Comparison of ENCODE assay signal across 17 mouse cellular contexts in genomic region chr16:91784298-91784697, GRCm38 (mm10). TPM values are rescaled to one million over a fixed set of nuclear protein-coding genes. Genes with fewer than 3 reads are reported as not detected.
DNase-seq lines count a peak whose midpoint lies in the region; ATAC-seq lines count a peak whose summit lies in the region.
"Had no signal": no experiment of that assay in that cellular context is flagged by ENCODE, and none has a peak within 500 bp of the region (broad histone marks: within the 10 kb centered on the region; RNA-seq: fewer than 3 reads in every experiment).

No protein-coding gene starts in this region.

- H3K9me3 ChIP-seq in kidney, embryonic 16.5 days (ENCODE audit: low read length) = no peaks in the 10 kb centered on the region
- H3K9me3 ChIP-seq: embryonic facial prominence, embryonic 12.5 days; forebrain, embryonic 15.5 days; heart, embryonic 13.5 days had no signal

- H3K27ac ChIP-seq in kidney, embryonic 16.5 days (ENCODE audit: low read length) = no peak overlapping the region
- H3K27ac ChIP-seq: embryonic facial prominence, embryonic 12.5 days; forebrain, embryonic 15.5 days; heart, embryonic 13.5 days had no signal

- H3K4me3 ChIP-seq in kidney, embryonic 16.5 days (ENCODE audit: low read length) = no peak overlapping the region
- H3K4me3 ChIP-seq: embryonic facial prominence, embryonic 12.5 days; forebrain, embryonic 15.5 days; heart, embryonic 13.5 days had no signal

- ATAC-seq in kidney, embryonic 16.5 days (ENCODE audit: low FRiP score, low TSS enrichment) = no peak
- ATAC-seq: forebrain, embryonic 15.5 days had no signal

- WGBS in kidney, embryonic 16.5 days = 66% methylated on average over 6 of the region's 6 CpGs

- no peaks in the 10 kb centered on the region for H3K27me3 ChIP-seq in kidney, embryonic 16.5 days (ENCODE audit: insufficient read depth, low read length)
- H3K27me3 ChIP-seq: embryonic facial prominence, embryonic 12.5 days; forebrain, embryonic 15.5 days; heart, embryonic 13.5 days had no signal

- H3K4me2 ChIP-seq in kidney, embryonic 16.5 days (replicated peaks; ENCODE audit: low read depth, low read length) = no peak overlapping the region
- H3K4me2 ChIP-seq: embryonic facial prominence, embryonic 12.5 days; forebrain, embryonic 15.5 days; heart, embryonic 13.5 days had no signal

- H3K36me3 ChIP-seq in kidney, embryonic 16.5 days (ENCODE audit: insufficient read depth, low read length) = peaks cover 15% of the 10 kb centered on the region; the same call in 1 of the 2 replicates

- H3K4me1 ChIP-seq in kidney, embryonic 16.5 days (ENCODE audit: insufficient read depth, low read length) = 0 out of 2 replicates have a peak, but pooled peaks cover 3% of the 10 kb centered on the region

- H3K9ac ChIP-seq in kidney, embryonic 16.5 days (replicated peaks; ENCODE audit: low read length) = no peak overlapping the region
- H3K9ac ChIP-seq: embryonic facial prominence, embryonic 12.5 days; forebrain, embryonic 15.5 days; heart, embryonic 13.5 days had no signal

- DNase-seq in kidney, adult 11 months = peak; percentile 52
- no peak for DNase-seq in kidney, postnatal 4 days
- DNase-seq in kidney, adult 9 months = peak; percentile 51
- DNase-seq in testis, postnatal 10 days (ENCODE audit: low spot score) = peak; percentile 18
- DNase-seq in testis, postnatal 14 days (ENCODE audit: low spot score) = no peak
- DNase-seq in yolk sac, embryonic 10.5 days (ENCODE audit: low spot score) = peak; percentile 53
- DNase-seq in layer of hippocampus, adult 8-10 months (ENCODE audit: low spot score in 2 of 2) = no peak
- DNase-seq: adrenal gland, adult 8-10 months; cerebellum, adult 11 months; cerebellum, adult 8-10 months; cerebellum, postnatal 14 days; heart, adult 18-20 months; heart, postnatal 36 days had no signal

RNA-seq across cellular contexts. Expression of gene Itsn1, which starts 55.2 kb away (rescaled TPM):
- 24.3 and 25.7 TPM in 2 replicates for polyA plus RNA-seq in kidney, embryonic 16.5 days (2015; fragmentation: Nextera tagmentation; extraction: Ambion mirVana)
- total RNA-seq in layer of hippocampus, adult 8-10 months (2022) = 100 to 1,000 TPM; 141 to 206 (median 179) TPM

RNA-seq across cellular contexts. Expression of gene Cryzl1, which starts 55.5 kb away (rescaled TPM):
- polyA plus RNA-seq in kidney, embryonic 16.5 days (2015; fragmentation: Nextera tagmentation; extraction: Ambion mirVana) = 73.9 and 80.8 TPM in 2 replicates
- total RNA-seq in layer of hippocampus, adult 8-10 months (2022) = 100 to 1,000 TPM; 106 to 131 (median 119) TPM

Comparison
In these comparisons a context has a peak if more than half of its experiments do, and no peak if none do; other contexts are left out.
1. DNase-seq: peak in kidney, adult 11 months (single experiment), kidney, adult 9 months (single experiment), testis, postnatal 10 days (single experiment) and yolk sac, embryonic 10.5 days (single experiment); none in kidney, postnatal 4 days (0 of 2), testis, postnatal 14 days (single experiment) and layer of hippocampus, adult 8-10 months (0 of 2).